Mouse (Mus musculus) intestine, postnatal 0 days (tissue): ENCODE measurements around the gene Yars. TPM values are rescaled to one million over a fixed set of nuclear protein-coding genes. Genes with fewer than 3 reads are reported as not detected.

ENCODE experiments used
- ATAC-seq: fragments of 200-750 bp; cut with Nextera tagmentation; 2 replicates; pipeline ENCODE4 v1.8.0; 2017; ENCODE audit warnings: mild to moderate bottlenecking, moderate TSS enrichment, moderate library complexity
- H3K27ac ChIP-seq: fragments of 300-500 bp; sonication (generic); 2 replicates; pipeline ENCODE4 v1.5.1; 2014; ENCODE audit warnings: mild to moderate bottlenecking, low read depth, low read length, moderate library complexity
- H3K27me3 ChIP-seq: fragments of 300-500 bp; sonication (generic); replicated peaks from 2 replicates; pipeline ENCODE4 v1.6.1; 2014; ENCODE audit warnings: low read length, mixed read lengths; ENCODE audit not compliant: control insufficient read depth, insufficient read depth
- H3K36me3 ChIP-seq: fragments of 300-500 bp; sonication (generic); 2 replicates; pipeline ENCODE4 v1.6.1; 2014; ENCODE audit warnings: mild to moderate bottlenecking, moderate library complexity; ENCODE audit not compliant: control insufficient read depth, insufficient read depth
- H3K4me1 ChIP-seq: fragments of 300-500 bp; sonication (generic); replicated peaks from 2 replicates; pipeline ENCODE4 v1.6.1; 2014; ENCODE audit warnings: antibody characterized with exemption, low read length, mixed read lengths; ENCODE audit not compliant: control insufficient read depth, insufficient read depth
- H3K4me2 ChIP-seq: fragments of 300-500 bp; sonication (generic); replicated peaks from 2 replicates; pipeline ENCODE4 v1.6.1; 2014; ENCODE audit warnings: low read depth, mild to moderate bottlenecking, moderate library complexity
- H3K4me3 ChIP-seq: fragments of 300-500 bp; sonication (generic); 2 replicates; pipeline ENCODE4 v1.5.1; 2014; ENCODE audit warnings: low read depth, low read length
- H3K9ac ChIP-seq: fragments of 300-500 bp; sonication (generic); 2 replicates; pipeline ENCODE4 v1.6.1; 2014; ENCODE audit warnings: mild to moderate bottlenecking, low read depth, low read length
- H3K9me3 ChIP-seq: fragments of 300-500 bp; sonication (generic); 2 replicates; pipeline ENCODE4 v1.6.1; 2016; ENCODE audit warnings: mixed run types; ENCODE audit not compliant: control insufficient read depth
- CTCF ChIP-seq: sonication (generic); IDR thresholded peaks from 2 replicates; pipeline ENCODE4 v1.5.1; 2016; ENCODE audit warnings: low read depth, mild to moderate bottlenecking, control low read depth, antibody characterized with exemption, moderate library complexity
- WGBS: fragments of 180-500 bp; shearing (Covaris S2); extraction: QIAGEN DNeasy Blood & Tissue Kit; methylation state at CpG from one replicate; pipeline ENCODE4 v1.1.7; 2014; 5-methylcytosine and 5-hydroxymethylcytosine counted together
- polyA plus RNA-seq: library from polyadenylated mRNA; unstranded; fragments of >200 nt; fragmentation: Nextera tagmentation; extraction: Ambion mirVana; gene quantifications from 2 replicates; pipeline ENCODE4 v1.2.1, GENCODE M21; 2015

Gene Yars
- polyA plus RNA-seq, 1 experiment from 2014 or later = 35.6 TPM

DNA sequence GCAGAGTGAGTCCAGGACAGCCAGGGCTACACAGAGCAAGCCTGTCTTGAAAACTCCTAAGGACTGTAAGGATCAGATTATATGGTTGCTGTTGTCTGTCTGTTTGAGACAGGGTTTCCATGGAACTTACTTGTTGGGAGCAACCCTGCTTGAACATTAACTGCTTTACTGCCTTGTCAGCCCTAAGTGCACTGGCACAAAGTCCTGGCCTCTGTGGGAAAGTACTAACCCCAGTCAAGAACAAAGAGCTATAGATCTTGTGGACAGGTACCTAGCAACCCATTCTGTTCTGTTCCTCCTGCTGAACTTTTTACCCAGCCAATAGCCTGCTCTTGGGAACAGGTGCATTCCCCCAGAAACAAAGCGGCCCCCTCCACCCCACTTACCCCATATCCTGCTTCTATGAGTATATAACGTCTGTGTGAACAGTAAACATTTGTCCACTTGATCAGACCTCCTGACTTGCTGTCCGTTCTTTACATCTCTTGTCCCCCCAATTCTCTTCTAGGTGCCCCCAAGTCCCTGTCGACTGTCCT, 38.2 kb upstream of the Yars start:
- WGBS = 33% methylated on average over 4 of the region's 4 CpGs
- no peaks in the 10 kb centered on the region for H3K9me3 ChIP-seq
- H3K4me1 ChIP-seq = no peaks in the 10 kb centered on the region; the same call in 1 of the 2 replicates
- no peak overlapping the region for H3K4me3 ChIP-seq
- H3K27me3 ChIP-seq = no peaks in the 10 kb centered on the region
- peak overlapping the region; percentile 17 for H3K4me2 ChIP-seq
- ATAC-seq = peak; percentile 96
- H3K27ac ChIP-seq = peak overlapping the region; percentile 82
- no peak for TF ChIP-seq CTCF
- peaks cover 15% of the 10 kb centered on the region for H3K36me3 ChIP-seq
- no peak overlapping the region for H3K9ac ChIP-seq

DNA sequence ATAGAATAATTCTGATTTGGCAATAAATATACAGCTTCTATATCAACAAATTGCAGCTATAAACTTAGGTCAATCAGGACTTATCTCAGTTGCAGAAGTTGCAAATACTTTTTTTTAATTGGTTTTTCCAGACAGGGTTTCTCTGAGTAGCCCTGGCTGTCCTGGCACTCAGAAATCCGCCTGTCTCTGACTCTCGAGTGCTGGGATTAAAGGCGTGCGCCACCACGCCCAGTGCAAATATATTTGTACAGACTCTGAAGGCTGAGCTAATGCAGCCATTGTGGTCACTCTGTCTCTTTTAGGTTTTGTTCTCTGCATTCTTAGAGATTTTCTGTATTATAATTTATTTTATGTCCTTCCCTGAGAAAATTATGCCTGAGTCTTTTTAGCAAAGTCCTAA, 32.0 kb upstream of the Yars start:
- Histone ChIP-seq H3K4me1 (no peaks in the 10 kb centered on the region), H3K4me3 (no peak overlapping the region), H3K4me2 (no peak overlapping the region), H3K27me3 (no peaks in the 10 kb centered on the region), H3K9me3 (no peaks in the 10 kb centered on the region), H3K27ac (no peak overlapping the region), H3K36me3 (peaks cover 12% of the 10 kb centered on the region), H3K9ac (no peak overlapping the region)
- 48% methylated on average over 5 of the region's 5 CpGs for WGBS
- no peak for ATAC-seq
- TF ChIP-seq CTCF = no peak

DNA sequence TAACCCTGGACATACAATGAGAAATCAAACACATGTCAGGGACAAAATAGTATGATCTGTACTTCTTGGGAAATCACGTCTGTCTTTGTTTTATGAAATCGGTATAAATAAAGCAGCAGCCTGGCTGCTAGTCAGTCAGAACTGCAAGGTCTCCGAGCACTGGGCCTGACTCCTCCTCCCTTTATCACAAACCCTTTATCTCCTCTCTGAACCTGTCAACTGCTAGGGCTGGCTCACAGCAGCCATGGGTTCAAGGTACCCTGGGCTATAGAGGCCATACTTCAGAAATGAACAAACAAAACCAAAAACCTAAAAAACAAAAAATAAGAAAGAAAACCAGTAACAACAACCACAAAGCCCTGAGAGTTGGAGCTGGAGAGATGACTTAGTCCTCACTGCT, 31.0 kb upstream of the Yars start:
- Histone ChIP-seq H3K4me3 (no peak overlapping the region), H3K9ac (no peak overlapping the region), H3K27ac (no peak overlapping the region), H3K9me3 (no peaks in the 10 kb centered on the region), H3K36me3 (peaks cover 12% of the 10 kb centered on the region), H3K4me2 (no peak overlapping the region), H3K27me3 (no peaks in the 10 kb centered on the region), H3K4me1 (no peaks in the 10 kb centered on the region)
- 27% methylated on average over 3 of the region's 3 CpGs for WGBS
- no peak for TF ChIP-seq CTCF
- ATAC-seq = no peak

DNA sequence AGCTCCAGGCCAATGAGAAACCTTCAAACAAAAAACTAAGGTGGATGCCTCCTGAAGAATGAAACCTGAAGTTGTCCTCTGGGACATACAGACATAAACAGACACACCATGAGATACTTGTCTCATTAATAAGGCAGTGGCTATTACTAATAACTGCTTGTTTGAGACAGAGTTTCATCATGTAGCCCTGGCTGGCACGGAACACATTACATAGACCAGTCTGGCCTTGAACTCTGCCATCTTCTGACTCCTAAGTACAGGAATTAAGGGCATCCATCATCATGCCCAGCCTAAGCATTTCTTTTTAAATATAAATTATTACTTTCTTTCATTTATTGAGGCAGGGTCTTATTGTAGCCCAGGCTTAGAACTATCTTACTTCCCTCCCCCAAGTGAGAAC, 28.5 kb upstream of the Yars start:
- TF ChIP-seq CTCF = no peak
- Histone ChIP-seq H3K36me3 (peaks cover 21% of the 10 kb centered on the region), H3K27me3 (no peaks in the 10 kb centered on the region), H3K9ac (no peak overlapping the region), H3K4me3 (no peak overlapping the region), H3K4me2 (no peak overlapping the region), H3K27ac (no peak overlapping the region), H3K4me1 (no peaks in the 10 kb centered on the region), H3K9me3 (no peaks in the 10 kb centered on the region)
- WGBS = 100% methylated on average over 1 of the region's 1 CpGs
- no peak for ATAC-seq

DNA sequence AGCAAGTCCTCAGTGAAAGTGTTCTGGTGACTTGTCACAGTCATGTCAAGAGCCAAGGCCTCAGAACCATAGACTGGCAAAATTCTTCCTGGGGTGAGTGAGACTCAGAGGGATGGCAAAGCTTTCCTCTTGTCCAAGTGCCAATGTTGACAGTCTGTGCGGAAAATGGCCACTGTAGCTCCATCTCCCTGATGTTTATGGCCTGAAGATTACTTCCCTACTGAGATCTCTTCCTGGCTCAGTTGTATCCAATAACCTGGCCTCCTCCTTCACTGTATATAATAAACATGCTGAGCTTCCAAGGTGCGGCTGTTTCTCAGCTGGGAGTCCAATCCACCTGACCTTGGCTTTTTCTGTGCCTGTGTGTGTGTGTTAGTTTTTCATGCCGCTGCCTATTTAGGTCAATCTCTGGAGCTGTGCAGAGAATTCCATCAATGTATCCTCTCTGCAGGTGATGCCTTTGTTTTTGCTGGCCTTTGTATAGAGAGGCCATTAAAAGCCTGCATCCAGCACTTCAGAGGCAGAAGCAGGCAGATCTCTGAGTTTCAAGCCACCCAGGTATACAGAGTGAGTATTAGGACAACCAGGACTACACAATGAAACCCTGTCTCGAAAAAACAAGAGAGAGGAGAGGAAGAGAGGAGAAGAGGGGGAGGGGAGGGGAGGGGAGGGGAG, 27.8 kb upstream of the Yars start:
- Histone ChIP-seq H3K9ac (no peak overlapping the region), H3K4me1 (no peaks in the 10 kb centered on the region), H3K36me3 (peaks cover 19% of the 10 kb centered on the region), H3K9me3 (no peaks in the 10 kb centered on the region), H3K4me2 (no peak overlapping the region), H3K27ac (no peak overlapping the region), H3K27me3 (no peaks in the 10 kb centered on the region), H3K4me3 (no peak overlapping the region)
- no peak for TF ChIP-seq CTCF
- peak; percentile 68 for ATAC-seq
- 62% methylated on average over 4 of the region's 4 CpGs for WGBS

DNA sequence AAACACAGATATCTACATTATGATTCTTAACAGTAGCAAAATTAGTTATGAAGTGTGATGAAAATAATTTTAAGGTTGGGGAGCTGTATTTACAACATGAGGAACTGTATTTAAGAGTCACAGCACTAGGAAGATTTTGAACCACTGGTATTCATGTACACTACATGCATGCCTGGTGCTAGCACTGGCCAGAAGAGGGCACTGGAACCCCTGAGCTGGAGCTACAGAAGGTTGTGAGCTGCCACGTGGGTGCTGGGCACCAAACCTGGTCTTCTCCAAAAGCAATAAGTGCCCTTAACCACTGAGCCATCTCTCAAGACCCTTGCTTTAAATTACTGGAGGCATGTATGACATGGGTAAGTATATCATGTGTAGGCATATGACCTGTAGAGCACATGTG, 17.0 kb upstream of the Yars start:
- WGBS = 73% methylated on average over 1 of the region's 1 CpGs
- Histone ChIP-seq H3K36me3 (peaks cover 32% of the 10 kb centered on the region), H3K4me3 (no peak overlapping the region), H3K4me1 (no peaks in the 10 kb centered on the region), H3K27me3 (no peaks in the 10 kb centered on the region), H3K9ac (no peak overlapping the region), H3K9me3 (no peaks in the 10 kb centered on the region), H3K27ac (no peak overlapping the region), H3K4me2 (no peak overlapping the region)
- TF ChIP-seq CTCF = peak; percentile 46
- no peak for ATAC-seq
